In genomic region chr12:71933989-71934645, GRCm38 (mm10) we compare ENCODE assay signal across 10 mouse cellular contexts.
DNase-seq lines count a peak whose midpoint lies in the region; ATAC-seq and TF ChIP-seq lines count a peak whose summit lies in the region.
"Had no signal": no experiment of that assay in that cellular context is flagged by ENCODE, and none has a peak within 500 bp of the region (broad histone marks: within the 10 kb centered on the region; RNA-seq: fewer than 3 reads in every experiment).

No protein-coding gene starts in this region.

- TF ChIP-seq POLR2A in spleen, adult 2 months (IDR thresholded peaks at IDR 0.05; ENCODE audit: low read depth, low read length), result no peak

- DNase-seq in spleen, adult 2 months (ENCODE audit: low read depth in 1 of 2, low spot score in 2 of 2), result no peak
- no peak for DNase-seq in spleen, postnatal 14 days (ENCODE audit: low spot score in 2 of 2)
- no peak for DNase-seq in spleen, postnatal 4 days (ENCODE audit: low spot score in 2 of 2)
- no peak for DNase-seq in adrenal gland, adult 8-10 months
- DNase-seq: kidney, adult 11 months had no signal

- TF ChIP-seq CTCF in spleen, adult 2 months (IDR thresholded peaks at IDR 0.05; ENCODE audit: extremely low read depth, insufficient read depth, insufficient read length, insufficient replicate concordance), result no peak

- no peak overlapping the region for H3K4me2 ChIP-seq in hindbrain, embryonic 15.5 days
- H3K4me2 ChIP-seq in hindbrain, embryonic 12.5 days (replicated peaks), result no peak overlapping the region
- no peak overlapping the region for H3K4me2 ChIP-seq in heart, embryonic 16.5 days (ENCODE audit: low read depth, low read length)
- no peak overlapping the region for H3K4me2 ChIP-seq in neural tube, embryonic 15.5 days

- no peaks in the 10 kb centered on the region for H3K9me3 ChIP-seq in hindbrain, embryonic 15.5 days
- H3K9me3 ChIP-seq in hindbrain, embryonic 12.5 days (replicated peaks), result no peaks in the 10 kb centered on the region
- H3K9me3 ChIP-seq in heart, embryonic 16.5 days (replicated peaks; ENCODE audit: control insufficient read depth, low read length), result no peaks in the 10 kb centered on the region
- no peaks in the 10 kb centered on the region for H3K9me3 ChIP-seq in neural tube, embryonic 15.5 days (replicated peaks)
- H3K9me3 ChIP-seq: G1E had no signal

- no peak overlapping the region for H3K9ac ChIP-seq in hindbrain, embryonic 15.5 days
- no peak overlapping the region for H3K9ac ChIP-seq in hindbrain, embryonic 12.5 days
- H3K9ac ChIP-seq in heart, embryonic 16.5 days (ENCODE audit: low read length), result peak overlapping the region; percentile 42
- no peak overlapping the region for H3K9ac ChIP-seq in neural tube, embryonic 15.5 days (replicated peaks)

- ATAC-seq in hindbrain, embryonic 15.5 days (ENCODE audit: low FRiP score, low read depth), result no peak
- no peak for ATAC-seq in hindbrain, embryonic 12.5 days (ENCODE audit: low FRiP score)
- ATAC-seq in heart, embryonic 16.5 days (replicated peaks; ENCODE audit: extremely low read depth, insufficient read depth, low FRiP score), result no peak
- no peak for ATAC-seq in neural tube, embryonic 15.5 days (ENCODE audit: low FRiP score)

- no peaks in the 10 kb centered on the region for H3K27me3 ChIP-seq in hindbrain, embryonic 15.5 days
- no peaks in the 10 kb centered on the region for H3K27me3 ChIP-seq in hindbrain, embryonic 12.5 days
- H3K27me3 ChIP-seq in spleen, adult 2 months (ENCODE audit: control insufficient read depth, insufficient read depth, low read length), result no peaks in the 10 kb centered on the region
- H3K27me3 ChIP-seq in heart, embryonic 16.5 days (ENCODE audit: control insufficient read depth, insufficient read depth, low read length), result no peaks in the 10 kb centered on the region
- H3K27me3 ChIP-seq in neural tube, embryonic 15.5 days (replicated peaks), result no peaks in the 10 kb centered on the region

- peaks cover 25% of the 10 kb centered on the region for H3K4me1 ChIP-seq in hindbrain, embryonic 15.5 days (replicated peaks)
- H3K4me1 ChIP-seq in hindbrain, embryonic 12.5 days, result peaks cover 9% of the 10 kb centered on the region; the same call in 1 of the 2 replicates
- peaks cover 12% of the 10 kb centered on the region for H3K4me1 ChIP-seq in spleen, adult 2 months (ENCODE audit: control insufficient read depth, insufficient read depth, insufficient read length)
- H3K4me1 ChIP-seq in heart, embryonic 16.5 days (ENCODE audit: control insufficient read depth, insufficient read depth, low read length), result peaks cover 67% of the 10 kb centered on the region
- H3K4me1 ChIP-seq in neural tube, embryonic 15.5 days, result peaks cover 10% of the 10 kb centered on the region

- no peak overlapping the region for H3K4me3 ChIP-seq in hindbrain, embryonic 15.5 days
- H3K4me3 ChIP-seq in hindbrain, embryonic 12.5 days, result no peak overlapping the region
- no peak overlapping the region for H3K4me3 ChIP-seq in spleen, adult 2 months (ENCODE audit: extremely low read depth, insufficient read depth, insufficient read length)
- no peak overlapping the region for H3K4me3 ChIP-seq in heart, embryonic 16.5 days (ENCODE audit: low read length)
- H3K4me3 ChIP-seq in neural tube, embryonic 15.5 days (replicated peaks), result no peak overlapping the region

- H3K27ac ChIP-seq in hindbrain, embryonic 15.5 days (replicated peaks), result 0 out of 2 replicates have a peak overlapping the region, but pooled peaks have one; percentile 28
- H3K27ac ChIP-seq in hindbrain, embryonic 12.5 days, result no peak overlapping the region
- H3K27ac ChIP-seq in spleen, adult 2 months (ENCODE audit: insufficient read depth, low read length), result peak overlapping the region; percentile 37; the same call in 1 of the 2 replicates
- peak overlapping the region; percentile 97 for H3K27ac ChIP-seq in heart, embryonic 16.5 days (ENCODE audit: low read length)
- peak overlapping the region; percentile 43; the same call in 1 of the 2 replicates for H3K27ac ChIP-seq in neural tube, embryonic 15.5 days (replicated peaks)

- peaks cover 6% of the 10 kb centered on the region; the same call in 1 of the 2 replicates for H3K36me3 ChIP-seq in hindbrain, embryonic 15.5 days
- 0 out of 2 replicates have a peak, but pooled peaks cover 4% of the 10 kb centered on the region for H3K36me3 ChIP-seq in hindbrain, embryonic 12.5 days
- no peaks in the 10 kb centered on the region for H3K36me3 ChIP-seq in spleen, adult 2 months (ENCODE audit: control insufficient read depth, insufficient read depth, low read length)
- no peaks in the 10 kb centered on the region; the same call in 1 of the 2 replicates for H3K36me3 ChIP-seq in heart, embryonic 16.5 days (ENCODE audit: control insufficient read depth, insufficient read depth)
- no peaks in the 10 kb centered on the region for H3K36me3 ChIP-seq in neural tube, embryonic 15.5 days

- WGBS in hindbrain, embryonic 15.5 days, result 67% methylated on average over 6 of the region's 6 CpGs
- 79% methylated on average over 6 of the region's 6 CpGs for WGBS in hindbrain, embryonic 12.5 days
- WGBS in spleen, adult 2 months, result 86% methylated on average over 6 of the region's 6 CpGs
- 29% methylated on average over 6 of the region's 6 CpGs for WGBS in heart, embryonic 16.5 days
- WGBS in neural tube, embryonic 15.5 days, result 66% methylated on average over 6 of the region's 6 CpGs
